Mouse (Mus musculus) lung, postnatal 0 days (tissue): ENCODE results near the gene Mark2.

Source experiments
- CTCF ChIP-seq: IDR thresholded peaks from 2 replicates; pipeline ENCODE4 v1.5.1; 2016; ENCODE audit warnings: antibody characterized with exemption, mild to moderate bottlenecking
- EP300 ChIP-seq: IDR thresholded peaks from 2 replicates; pipeline ENCODE4 v1.6.1; 2016; ENCODE audit warnings: antibody characterized with exemption, mild to moderate bottlenecking, control low read depth

DNA sequence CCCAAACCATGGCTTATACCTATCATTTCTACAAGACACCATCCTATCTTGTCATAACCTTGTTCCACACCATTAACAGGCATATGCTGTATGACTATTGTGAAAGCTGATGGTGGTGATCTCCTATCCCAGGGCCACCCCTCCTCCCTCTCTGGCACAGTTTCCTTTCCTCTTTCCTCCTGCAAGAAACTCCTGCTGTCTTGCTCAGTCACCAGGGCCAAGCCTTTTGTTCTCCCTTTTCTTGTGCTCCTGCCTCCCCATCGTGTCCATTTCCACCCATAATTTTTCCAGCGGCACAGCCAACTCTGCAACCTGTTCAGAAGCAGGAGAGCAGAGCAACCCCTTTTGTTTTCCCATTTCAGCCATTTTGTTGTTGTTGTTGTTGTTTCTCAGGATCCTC lies 44.4 kb upstream of the Mark2 start:
- TF ChIP-seq CTCF (no peak), EP300 (no peak)
